Mouse (Mus musculus) C2C12 (cell line): ENCODE results near the gene Tet3.

Experiments
- CTCF ChIP-seq: IDR thresholded peaks from one replicate; pipeline ENCODE4 v1.5.1; 2011; ENCODE audit not compliant: control insufficient read depth, insufficient read depth, insufficient read length
- MAX ChIP-seq: IDR thresholded peaks from one replicate; pipeline ENCODE4 v1.6.1; 2011; ENCODE audit warnings: mild to moderate bottlenecking, control low read depth
- MYOD1 ChIP-seq: IDR thresholded peaks from one replicate; pipeline ENCODE4 v1.6.1; 2011; ENCODE audit warnings: low read depth; ENCODE audit not compliant: control insufficient read depth, insufficient read length
- USF1 ChIP-seq: IDR thresholded peaks from one replicate; pipeline ENCODE4 v1.6.1; 2011; ENCODE audit warnings: low read depth, mild to moderate bottlenecking, control low read depth, moderate library complexity

- no peak for TF ChIP-seq USF1
- no peak for TF ChIP-seq CTCF
- TF ChIP-seq MYOD1: peak; percentile 61
- no peak for TF ChIP-seq MAX
Measured at GRCm38 (mm10) chr6:83478628-83479027, 19.7 kb upstream of the Tet3 start.
